Mouse (Mus musculus): Measurements from ENCODE around the gene Mpz.
"Not testable (repeated sequence)": the region's sequence is repeated elsewhere in the genome, so short reads cannot be mapped to it uniquely, and the experiment has no call there.

Gene Mpz

DNA sequence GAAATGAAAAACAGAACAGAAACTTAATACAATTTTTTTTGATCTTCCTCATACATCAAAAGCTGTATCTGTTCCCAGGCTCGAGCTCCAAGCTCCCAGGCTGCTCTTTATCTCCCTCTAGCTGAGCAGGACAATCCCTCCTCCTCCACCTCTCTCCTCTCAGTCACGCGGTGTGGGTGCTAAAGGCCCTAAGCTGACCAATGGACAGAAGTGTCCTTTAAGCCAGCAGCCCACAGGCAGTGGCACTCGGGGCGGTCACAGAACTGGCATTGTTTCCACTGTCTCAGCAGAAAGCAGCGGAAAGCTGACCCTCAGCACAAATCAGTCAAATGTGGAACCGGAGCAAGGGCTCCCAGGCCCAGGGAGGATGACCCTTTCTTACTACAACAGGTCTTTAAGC lies 21.3 kb upstream of the Mpz start:
- peak in 1 of 2 experiments; percentile 35 for DNase-seq (ENCODE audit: low spot score in 2 of 2)

DNA sequence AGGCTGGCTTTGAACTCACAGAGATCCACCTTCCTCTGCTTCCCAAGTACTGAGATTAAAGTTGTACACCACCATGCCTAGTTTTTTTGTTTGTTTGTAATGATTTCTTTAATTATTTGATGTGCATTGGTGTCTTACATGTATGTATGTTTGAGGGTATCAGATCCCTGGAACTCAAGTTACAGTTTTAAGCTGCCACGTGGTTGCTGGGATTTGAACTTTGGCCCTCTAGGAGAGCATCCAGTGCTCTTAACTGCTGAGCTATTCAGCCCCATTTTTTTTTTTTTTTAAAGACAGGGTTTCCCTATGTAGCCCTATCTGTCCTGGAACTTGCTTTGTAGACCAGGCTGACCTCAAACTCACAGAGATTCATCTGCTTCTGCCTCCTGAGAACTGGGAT lies 19.5 kb upstream of the Mpz start:
- DNase-seq (ENCODE audit: low spot score in 2 of 2) = no peak

DNA sequence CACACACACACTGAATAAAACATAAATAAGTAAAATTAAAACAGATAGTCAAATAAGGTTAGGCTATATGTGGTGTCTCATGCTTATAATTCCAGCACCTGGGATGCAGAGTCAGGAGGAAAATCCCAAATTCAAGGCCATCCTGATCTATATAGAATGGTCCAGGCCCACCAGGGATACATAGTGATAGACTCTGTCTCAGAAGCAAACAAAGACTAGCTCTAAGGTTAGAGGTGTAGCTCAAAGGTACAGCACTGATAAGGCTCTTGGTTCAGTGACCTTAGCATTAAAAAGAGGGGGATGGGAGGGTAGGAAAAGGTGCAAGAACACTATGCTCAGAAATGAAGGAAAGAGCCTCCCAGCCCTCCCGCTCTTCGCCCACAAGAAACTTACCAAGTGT lies 14.9 kb upstream of the Mpz start:
- DNase-seq (ENCODE audit: low spot score in 2 of 2) = no peak

DNA sequence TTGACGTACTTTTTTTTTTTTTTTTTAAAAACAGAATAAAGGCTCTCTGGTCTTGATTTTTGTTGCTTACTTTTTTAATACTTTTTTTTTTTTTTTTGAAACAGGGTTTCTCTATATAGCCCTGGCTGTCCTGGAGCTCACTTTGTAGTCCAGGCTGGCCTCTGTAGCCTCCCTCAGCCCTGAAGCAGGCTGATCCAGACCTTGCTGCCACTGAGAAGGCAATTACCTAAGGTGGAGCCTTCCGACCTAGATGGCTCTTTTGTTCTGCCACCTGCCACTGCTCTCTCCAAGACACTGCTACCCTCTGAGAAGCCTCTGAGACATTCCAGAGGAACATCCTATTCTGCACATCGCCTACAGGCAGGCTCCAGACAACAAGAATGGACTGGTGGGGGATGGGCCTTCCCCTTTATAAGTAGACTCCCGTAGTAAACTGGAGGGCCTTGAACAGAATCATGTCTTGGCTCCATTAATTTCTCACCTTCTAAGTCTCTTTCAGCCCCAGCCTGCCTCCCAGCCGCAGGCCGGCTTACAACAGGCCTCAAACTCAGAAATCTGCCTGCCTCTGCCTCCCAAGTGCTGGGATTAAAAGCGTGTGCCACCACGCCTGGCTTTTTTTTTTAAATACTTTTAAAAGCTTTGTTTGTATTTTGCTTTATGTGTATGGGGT lies 12.9 kb upstream of the Mpz start:
- DNase-seq (ENCODE audit: low spot score in 2 of 2) = not testable (repeated sequence)

DNA sequence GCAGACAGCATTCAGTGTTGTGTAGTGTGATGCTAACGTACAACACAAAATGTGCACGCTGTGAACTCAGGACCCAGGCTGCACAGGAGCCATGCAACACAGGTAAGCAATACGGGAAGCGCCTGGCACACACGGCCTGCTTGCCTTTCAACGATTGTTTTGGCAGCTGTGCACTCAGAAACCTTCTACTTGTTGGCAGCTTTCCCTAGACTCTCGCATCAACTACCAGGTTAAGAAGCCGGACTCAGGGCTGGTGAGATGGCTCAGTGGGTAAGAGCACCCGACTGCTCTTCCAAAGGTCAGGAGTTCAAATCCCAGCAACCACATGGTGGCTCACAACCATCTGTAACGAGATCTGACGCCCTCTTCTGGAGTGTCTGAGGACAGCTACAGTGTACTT lies 7.5 kb upstream of the Mpz start:
- DNase-seq (ENCODE audit: low spot score in 2 of 2) = not testable (repeated sequence)

DNA sequence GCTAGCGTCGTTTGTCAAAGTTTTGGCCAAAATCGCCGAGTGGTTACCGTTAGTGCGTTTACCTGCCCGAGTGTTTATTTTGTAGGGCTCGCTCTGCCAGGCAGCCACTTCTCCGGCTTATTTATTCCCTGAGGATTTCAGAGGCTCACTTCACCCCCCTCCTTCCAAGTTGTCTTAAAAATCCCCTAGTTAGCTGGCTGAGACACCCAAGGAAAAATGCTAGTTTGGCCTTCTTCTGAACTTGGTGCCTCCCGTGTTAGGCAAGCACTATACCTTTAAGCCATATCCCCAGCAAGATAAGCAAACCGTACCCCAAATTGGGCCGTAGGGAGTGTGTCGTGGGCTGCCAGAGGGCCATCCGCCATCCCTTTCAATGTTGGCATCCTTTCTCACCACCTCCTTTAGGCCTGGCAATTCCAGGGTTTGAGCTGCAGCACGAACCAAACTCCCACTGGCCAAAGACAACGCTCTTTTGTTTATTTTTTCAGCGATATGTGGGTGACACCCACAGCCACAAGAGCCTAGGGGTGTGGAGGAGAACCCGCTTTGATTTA lies 404 bp downstream of the Mpz start:
- no peak for DNase-seq (ENCODE audit: low spot score in 2 of 2)

DNA sequence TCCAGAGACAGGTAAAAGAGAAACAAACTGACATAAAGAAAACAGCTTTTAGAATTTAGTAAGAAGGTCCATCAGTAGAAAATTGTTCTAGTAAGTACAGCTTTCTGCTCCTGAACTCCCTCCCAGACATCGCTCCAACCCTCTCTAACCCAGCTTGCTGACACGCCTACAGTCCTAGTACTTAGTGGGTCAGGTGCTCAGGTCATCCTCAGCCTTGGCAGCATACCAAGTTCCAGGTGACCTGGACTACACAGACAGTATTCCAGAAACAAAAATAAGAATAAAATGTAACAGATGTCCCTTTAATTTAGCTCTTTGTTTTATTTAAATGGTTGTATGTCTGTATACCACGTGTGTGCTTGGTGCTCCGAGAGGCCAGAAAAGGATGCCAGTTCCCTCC lies 1.5 kb downstream of the Mpz start:
- DNase-seq (ENCODE audit: low spot score in 2 of 2) = no peak

DNA sequence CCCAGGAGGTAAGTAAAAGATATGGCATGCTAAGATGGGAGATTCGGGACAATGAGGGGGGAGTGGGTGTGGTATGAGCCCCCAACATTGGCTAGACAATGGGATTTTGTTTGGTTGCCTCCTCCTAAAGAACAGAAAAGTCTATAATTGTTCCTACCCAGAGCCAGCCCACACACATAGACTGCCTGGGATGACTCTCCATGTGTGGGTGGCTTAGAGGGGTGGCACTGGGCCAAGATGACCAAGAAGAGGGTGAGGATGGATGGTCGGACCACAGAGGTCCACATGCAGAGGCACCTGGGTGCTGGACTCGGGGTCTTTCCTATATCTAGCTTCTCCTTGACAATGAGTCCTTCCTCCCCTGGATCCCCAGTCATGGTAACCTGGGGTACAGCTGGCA lies 6.1 kb downstream of the Mpz start:
- DNase-seq (ENCODE audit: low spot score in 2 of 2) = no peak

DNA sequence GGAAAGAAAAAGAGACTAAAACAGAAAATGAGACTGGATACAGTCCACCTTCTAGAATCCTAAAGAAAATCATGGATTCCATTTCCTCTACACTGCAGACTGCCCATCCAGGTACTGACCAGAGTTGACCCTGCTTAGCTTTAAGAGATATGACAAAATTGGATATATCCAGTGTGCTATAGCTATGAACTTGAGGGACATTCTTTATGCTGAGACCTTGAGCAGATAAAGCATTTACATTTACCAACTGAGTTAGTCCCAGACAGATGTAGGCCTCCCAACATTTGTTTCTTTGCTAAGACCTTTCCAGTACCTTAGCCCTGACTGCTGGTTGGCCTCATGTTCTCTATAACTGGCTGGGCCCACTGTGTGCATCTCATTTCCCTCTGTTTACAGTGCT lies 7.5 kb downstream of the Mpz start:
- DNase-seq (ENCODE audit: low spot score in 2 of 2) = no peak

DNA sequence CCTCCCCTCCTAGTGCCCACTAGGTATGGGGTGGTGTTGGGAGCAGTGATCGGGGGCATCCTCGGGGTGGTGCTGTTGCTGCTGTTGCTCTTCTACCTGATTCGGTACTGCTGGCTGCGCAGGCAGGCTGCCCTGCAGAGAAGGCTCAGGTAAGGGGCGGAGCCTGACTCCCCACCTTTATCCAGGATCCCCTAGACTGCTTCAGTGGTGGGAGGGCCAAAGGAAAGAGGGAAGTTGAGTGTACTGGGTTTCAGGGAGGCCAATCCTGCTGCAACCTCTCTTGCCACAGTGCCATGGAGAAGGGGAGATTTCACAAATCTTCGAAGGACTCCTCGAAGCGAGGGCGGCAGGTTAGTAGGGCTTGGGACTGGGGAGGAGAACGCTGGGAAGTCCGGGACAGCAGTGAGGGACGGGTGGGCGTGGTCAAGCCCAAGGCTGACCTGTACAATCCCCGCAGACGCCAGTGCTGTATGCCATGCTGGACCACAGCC lies 9.0 kb downstream of the Mpz start:
- no peak for DNase-seq (ENCODE audit: low spot score in 2 of 2)

DNA sequence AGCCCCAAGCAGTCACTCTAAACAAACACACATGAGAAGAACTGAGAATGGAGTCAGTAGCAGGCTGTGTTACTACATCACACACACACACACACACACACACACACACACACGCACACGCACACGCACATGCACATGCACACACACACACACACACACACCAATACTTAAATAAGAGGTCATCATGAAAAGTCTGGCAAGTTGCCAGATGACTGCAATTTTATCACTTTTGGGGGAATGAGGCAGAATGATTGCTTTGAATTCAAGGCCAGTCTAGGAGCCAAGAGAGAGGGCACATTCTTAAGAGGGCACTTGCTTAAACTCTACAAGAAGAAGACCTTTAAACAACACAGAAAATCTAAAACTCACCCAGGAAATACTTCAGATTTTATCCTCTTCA lies 12.0 kb downstream of the Mpz start:
- no peak for DNase-seq (ENCODE audit: low spot score in 2 of 2)

DNA sequence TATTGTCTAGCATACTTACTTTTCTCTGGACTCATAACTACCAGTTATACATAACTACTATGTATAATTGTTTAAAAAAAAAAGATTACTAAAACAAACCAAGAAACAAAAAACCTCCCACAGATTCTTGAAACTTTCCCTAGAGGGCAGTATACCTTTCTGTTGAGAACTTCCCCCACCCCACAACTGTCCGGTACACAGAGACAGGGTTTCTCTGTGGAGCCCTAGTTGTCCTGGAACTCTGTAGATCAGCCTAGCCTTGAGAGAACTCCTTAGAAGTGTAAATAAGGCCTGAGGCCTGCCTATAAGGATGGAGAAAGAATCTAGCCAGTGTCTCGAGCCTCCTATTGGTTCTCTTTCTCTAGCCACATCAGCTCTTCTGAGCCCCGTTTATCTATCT lies 13.7 kb downstream of the Mpz start:
- DNase-seq (ENCODE audit: low spot score in 2 of 2) = no peak

DNA sequence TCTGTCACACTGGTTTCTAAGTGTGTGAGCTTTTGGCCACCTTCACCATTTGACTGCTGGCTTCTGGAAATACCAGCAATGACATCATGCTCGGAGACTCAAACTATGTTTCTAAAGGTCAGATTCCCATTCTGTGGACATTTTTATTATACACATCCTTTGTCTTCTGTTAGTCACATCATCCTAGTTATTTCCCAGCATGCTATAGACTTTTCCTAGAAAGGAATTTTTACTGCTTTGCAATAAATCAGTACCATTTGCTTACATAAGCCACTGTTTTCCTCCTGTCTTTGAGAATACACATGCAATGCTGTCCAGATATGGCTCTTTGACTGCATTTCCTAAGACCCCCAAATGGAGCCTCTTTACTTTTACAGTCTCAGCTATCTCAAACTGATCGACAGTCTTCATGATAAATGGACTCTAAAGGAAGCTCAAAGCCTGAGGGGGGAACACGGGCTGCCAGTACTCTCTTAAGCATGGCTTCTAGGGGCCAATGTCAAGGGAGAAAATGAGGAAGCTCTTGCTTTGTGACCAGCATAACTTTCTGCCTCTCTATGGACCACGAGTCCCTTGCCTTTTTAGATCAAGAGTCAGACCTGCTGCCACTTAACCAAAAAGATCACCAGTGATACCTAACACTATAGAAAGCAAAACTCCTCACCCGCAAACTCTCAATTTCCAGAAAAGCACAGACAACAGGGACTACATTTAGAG lies 15.3 kb downstream of the Mpz start:
- DNase-seq (ENCODE audit: low spot score in 2 of 2) = no peak

DNA sequence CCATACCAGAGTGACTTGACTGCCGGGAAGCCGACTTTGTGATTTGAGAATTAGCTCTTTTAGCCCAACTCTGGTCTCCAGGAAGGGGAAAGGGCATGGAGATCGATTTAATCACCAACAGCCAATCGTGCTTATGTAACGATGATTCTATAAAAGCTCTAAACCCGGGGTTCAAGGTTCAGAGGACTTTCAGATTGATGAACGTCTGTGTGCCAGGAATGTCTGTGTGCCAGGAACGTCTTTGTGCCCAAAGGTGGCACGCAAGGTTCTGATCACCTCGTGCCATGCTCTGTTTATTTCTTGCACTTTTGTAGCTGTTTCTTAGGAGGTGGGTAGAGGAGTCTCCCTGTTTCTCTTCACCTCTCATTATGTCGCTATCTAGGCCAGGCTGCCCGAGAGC lies 18.4 kb downstream of the Mpz start:
- DNase-seq (ENCODE audit: low spot score in 2 of 2) = no peak

DNA sequence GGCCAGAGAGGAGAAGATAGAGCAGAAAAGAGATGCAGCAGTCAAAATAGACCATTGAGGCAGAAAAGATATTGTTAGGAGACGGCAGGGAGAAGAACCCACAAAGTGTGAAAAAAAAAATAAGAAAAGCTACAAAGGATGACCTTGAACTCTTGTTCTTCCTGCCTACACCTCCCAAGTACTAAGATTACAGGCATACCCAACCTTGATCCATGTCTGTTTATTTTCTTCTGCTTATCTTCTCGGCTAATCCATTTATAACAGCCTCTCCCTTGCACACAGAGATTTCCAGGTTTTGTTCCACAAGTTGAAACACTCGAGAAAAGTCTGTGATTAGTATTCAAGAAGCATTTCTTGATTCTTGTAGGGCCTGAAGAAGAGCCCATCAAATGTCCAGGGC lies 19.4 kb downstream of the Mpz start:
- no peak for DNase-seq (ENCODE audit: low spot score in 2 of 2)

DNA sequence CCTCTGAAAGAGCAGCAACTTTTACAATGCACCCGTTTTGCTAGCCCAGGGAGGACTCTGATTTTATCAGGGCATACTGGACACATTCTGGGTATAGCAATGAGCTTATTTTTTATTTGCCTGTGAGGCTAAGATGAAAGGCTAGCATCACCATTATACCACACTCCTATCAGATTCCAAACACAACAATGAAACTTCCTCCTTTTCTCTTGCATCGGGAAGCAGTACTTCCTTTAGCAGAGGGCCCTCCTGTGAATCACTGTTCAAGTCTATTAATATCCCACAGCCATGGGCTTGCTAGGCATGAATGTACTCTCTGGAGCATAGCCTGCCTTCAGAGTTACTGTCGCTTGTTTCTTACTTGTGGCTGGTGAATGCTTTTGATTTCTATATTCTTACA lies 20.6 kb downstream of the Mpz start:
- DNase-seq (ENCODE audit: low spot score in 2 of 2) = no peak

DNA sequence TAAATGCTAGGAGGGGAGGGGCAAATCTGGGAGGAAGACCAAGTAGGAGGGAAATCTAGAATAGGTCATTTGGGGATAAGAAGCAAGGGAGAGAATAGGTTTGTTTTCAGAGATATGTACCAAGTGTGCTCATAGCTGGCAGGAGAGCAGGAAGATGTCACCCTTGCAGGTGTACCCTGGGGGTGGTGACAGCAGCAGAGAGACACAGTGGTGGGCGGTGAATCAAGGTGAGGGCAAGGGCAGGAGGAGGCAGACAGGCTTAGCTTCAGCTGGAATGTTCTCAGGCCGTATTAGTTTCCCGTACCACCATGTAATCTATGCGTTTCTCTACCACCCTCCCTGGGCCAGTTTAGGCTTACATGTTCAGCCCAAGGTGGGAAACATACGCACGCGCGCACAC lies 22.3 kb downstream of the Mpz start:
- DNase-seq (ENCODE audit: low spot score in 2 of 2) = no peak

DNA sequence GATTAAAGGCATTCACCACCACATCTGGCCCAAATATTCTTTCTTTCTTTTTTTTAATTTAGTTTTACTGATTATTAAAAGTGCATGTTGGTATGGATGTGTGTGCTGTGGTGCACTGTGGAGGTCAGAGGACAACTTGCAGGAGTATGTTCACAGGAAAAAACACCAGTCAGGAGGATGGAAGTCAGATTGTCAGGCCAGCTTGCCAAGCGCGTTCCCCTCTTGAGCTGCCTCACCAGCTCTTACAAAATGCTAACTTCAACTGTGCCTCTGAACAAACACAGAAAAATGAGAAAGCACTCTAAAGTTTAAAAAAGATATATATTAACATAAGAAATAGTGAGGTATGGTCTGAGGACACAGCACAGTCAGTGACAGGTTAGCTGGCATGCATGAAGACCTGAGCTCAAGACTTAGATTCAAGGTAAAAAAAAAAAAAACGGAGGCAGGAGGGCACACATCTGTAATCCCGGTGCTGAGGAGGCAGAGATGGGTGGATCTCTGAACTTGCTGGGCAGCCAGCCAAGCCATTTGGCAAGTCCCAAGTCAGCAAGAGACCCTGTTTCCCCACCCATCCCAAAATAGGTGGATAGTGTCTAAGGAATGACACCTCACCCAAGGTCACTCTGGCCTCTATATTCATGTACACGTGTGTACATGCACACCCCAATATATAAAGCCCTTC lies 29.1 kb downstream of the Mpz start:
- no peak for DNase-seq (ENCODE audit: low spot score in 2 of 2)

DNA sequence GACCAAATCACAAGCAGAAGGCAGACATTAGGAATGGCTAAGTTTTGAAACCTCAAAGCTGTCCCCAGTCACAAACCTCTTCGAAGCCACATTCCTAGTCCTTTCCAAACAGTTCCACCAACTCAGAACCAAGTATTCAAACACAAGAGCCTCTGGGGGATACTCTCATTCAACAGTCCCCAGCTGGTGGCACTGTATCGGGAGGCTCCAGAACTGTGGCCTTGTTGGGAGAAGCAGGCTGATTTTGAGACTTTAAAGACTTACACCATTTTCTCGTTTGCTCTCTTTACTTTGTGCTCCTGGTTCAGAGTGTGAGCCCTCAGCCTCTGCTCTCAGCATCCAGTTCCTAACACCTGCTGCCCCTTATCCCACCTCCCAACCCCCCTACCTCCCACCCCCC lies 32.5 kb downstream of the Mpz start:
- no peak for DNase-seq (ENCODE audit: low spot score in 2 of 2)

DNA sequence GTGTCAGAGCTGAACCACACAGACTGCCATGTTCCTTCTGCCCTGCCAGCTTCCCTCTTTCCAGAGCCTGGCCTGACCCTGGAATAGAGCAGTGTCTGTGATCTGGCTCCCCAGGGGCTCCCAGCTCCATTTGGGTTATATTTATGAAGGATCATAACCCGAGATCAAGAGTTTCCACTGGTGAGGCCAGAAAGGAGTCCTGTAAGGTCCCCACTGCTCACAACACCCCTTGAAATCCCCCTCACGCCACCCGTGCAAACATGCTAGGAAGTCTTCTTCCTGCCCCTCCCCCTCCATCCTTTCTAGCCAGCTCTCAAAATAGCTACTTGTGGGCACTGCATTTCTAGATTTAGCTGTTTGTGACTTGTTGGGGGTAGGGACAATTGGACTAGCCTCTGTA lies 33.1 kb downstream of the Mpz start:
- DNase-seq (ENCODE audit: low spot score in 2 of 2) = no peak

DNA sequence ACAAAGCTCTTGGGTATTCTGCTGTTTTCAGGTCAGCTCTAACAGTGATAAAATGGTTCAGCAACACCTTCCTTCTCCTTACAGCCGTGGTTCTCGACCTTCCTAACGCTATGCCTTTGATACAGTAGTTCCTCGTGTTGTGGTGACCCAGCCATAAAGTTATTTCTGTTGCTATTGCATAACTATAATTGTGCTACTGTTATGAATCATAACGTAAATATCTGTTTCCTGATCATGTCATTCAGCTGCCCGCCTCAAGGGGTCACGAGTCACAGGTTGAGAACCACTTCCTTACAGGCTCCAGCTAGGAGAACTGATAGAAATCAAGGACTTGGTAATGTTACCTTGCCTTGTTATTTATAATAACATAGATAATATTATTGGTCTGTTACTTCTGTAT lies 33.8 kb downstream of the Mpz start:
- no peak for DNase-seq (ENCODE audit: low spot score in 2 of 2)

DNA sequence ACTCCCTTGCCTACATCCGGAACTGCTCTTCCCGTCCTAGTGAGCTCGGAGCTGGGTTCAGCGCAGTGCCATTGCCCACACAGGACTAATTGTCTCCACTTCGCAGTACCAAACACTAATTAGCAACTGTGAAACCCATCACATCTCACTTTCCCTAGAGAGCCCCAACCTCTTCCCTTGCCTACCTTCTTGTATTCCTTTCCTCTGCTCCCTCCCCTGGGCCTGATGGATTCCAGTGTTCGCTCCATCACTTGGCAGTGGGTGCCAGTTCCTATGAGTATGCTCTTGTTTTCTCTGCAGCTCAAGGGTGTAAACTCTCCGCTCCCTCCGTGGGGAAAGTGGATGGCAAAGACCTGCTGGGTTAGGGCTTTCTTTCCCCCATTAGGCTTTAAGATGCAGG lies 35.1 kb downstream of the Mpz start:
- no peak for DNase-seq (ENCODE audit: low spot score in 2 of 2)

All from urinary bladder, postnatal 4 days (tissue).